Mouse (Mus musculus) MEL (cell line): ENCODE measurements around the gene F2.

Experiments used
- CTCF ChIP-seq, 3 experiments: IDR thresholded peaks in 2 of 3; conservative IDR thresholded peaks in 1 of 3; 2 replicates each; pipeline ENCODE4 v1.5.1; 2011 to 2012; ENCODE audit warnings: low read length in 3 of 3, low read depth in 2 of 3, mild to moderate bottlenecking in 2 of 3, improper control_type of control experiment in 1 of 3, inconsistent platforms in 1 of 3, mixed read lengths in 1 of 3, moderate library complexity in 1 of 3; ENCODE audit not compliant: control insufficient read depth in 1 of 3, insufficient read depth in 1 of 3, poor library complexity in 1 of 3, severe bottlenecking in 1 of 3
- JUND ChIP-seq: IDR thresholded peaks from 2 replicates; pipeline ENCODE4 v1.6.1; 2011; ENCODE audit warnings: low read depth, mild to moderate bottlenecking, improper control_type of control experiment, low read length
- MEF2A ChIP-seq: IDR thresholded peaks from 2 replicates; pipeline ENCODE4 v1.6.1; 2014; ENCODE audit warnings: low read depth, mild to moderate bottlenecking, inconsistent platforms, low read length, improper control_type of control experiment; ENCODE audit not compliant: poor library complexity, insufficient replicate concordance, severe bottlenecking; ENCODE audit errors: extremely low read depth
- RAD21 ChIP-seq: IDR thresholded peaks from 2 replicates; pipeline ENCODE4 v1.6.1; 2011; ENCODE audit warnings: mild to moderate bottlenecking, low read depth, low read length, improper control_type of control experiment
- UBTF ChIP-seq: IDR thresholded peaks from 2 replicates; pipeline ENCODE4 v1.6.1; 2012; ENCODE audit warnings: low read depth, mild to moderate bottlenecking, inconsistent platforms, low read length, improper control_type of control experiment, moderate library complexity, borderline replicate concordance; ENCODE audit not compliant: insufficient read depth
- USF1 ChIP-seq: IDR thresholded peaks from 2 replicates; pipeline ENCODE4 v1.6.1; 2014; ENCODE audit warnings: low read depth, mild to moderate bottlenecking, inconsistent platforms, low read length, improper control_type of control experiment, moderate library complexity
- ZC3H11A ChIP-seq: IDR thresholded peaks from 2 replicates; pipeline ENCODE4 v1.6.1; 2012; ENCODE audit warnings: low read depth, mild to moderate bottlenecking, inconsistent platforms, low read length, improper control_type of control experiment
- ZKSCAN1 ChIP-seq: IDR thresholded peaks from 2 replicates; pipeline ENCODE4 v1.6.1; 2012; ENCODE audit warnings: low read depth, mild to moderate bottlenecking, inconsistent platforms, low read length, improper control_type of control experiment, moderate library complexity

GRCm38 (mm10) chr2:91669326-91669725, 33.1 kb upstream of the F2 start:
- no peak for TF ChIP-seq USF1
- no peak for TF ChIP-seq CTCF (IDR thresholded peaks at IDR 0.05 in 2 of 3, conservative IDR thresholded peaks at IDR 0.05 in 1 of 3; ENCODE audit: control insufficient read depth in 1 of 3, insufficient read depth in 1 of 3, low read depth in 2 of 3, low read length in 3 of 3, poor library complexity in 1 of 3, severe bottlenecking in 1 of 3)
- TF ChIP-seq ZKSCAN1: no peak
- TF ChIP-seq RAD21: no peak
- TF ChIP-seq JUND: no peak
- no peak for TF ChIP-seq ZC3H11A
- TF ChIP-seq UBTF: no peak
- TF ChIP-seq MEF2A: no peak
